Mouse (Mus musculus) erythroblast, embryonic 14.5 days (primary cell): Measurements from ENCODE around the gene Apbb1ip. TPM values are rescaled to one million over a fixed set of nuclear protein-coding genes. Genes with fewer than 3 reads are reported as not detected.

Experiments used
- H3K27me3 ChIP-seq: 2 replicates; pipeline ENCODE4 v1.6.1; 2012; ENCODE audit warnings: inconsistent platforms; ENCODE audit not compliant: control insufficient read depth
- H3K36me3 ChIP-seq: 2 replicates; pipeline ENCODE4 v1.6.1; 2012; ENCODE audit warnings: mild to moderate bottlenecking, inconsistent platforms; ENCODE audit not compliant: control insufficient read depth
- H3K4me1 ChIP-seq: 2 replicates; pipeline ENCODE4 v1.6.1; 2012; ENCODE audit warnings: inconsistent platforms; ENCODE audit not compliant: control insufficient read depth
- H3K4me3 ChIP-seq: replicated peaks from 2 replicates; pipeline ENCODE3; 2012; ENCODE audit warnings: moderate library complexity, mild to moderate bottlenecking, inconsistent platforms
- H3K9me3 ChIP-seq: 2 replicates; pipeline ENCODE4 v1.6.1; 2012; ENCODE audit warnings: low read length, inconsistent platforms, mixed read lengths; ENCODE audit not compliant: control insufficient read depth
- GATA1 ChIP-seq: IDR thresholded peaks from 2 replicates; pipeline ENCODE4 v1.6.1; 2012; ENCODE audit warnings: low read length, inconsistent platforms, mixed read lengths
- TAL1 ChIP-seq: IDR thresholded peaks from 3 replicates; pipeline ENCODE4 v1.6.1; 2012; ENCODE audit warnings: low read length, inconsistent platforms, mixed read lengths
- polyA plus RNA-seq: library from polyadenylated mRNA; stranded (reverse); fragments of >175 nt; gene quantifications from 2 replicates; pipeline ENCODE4 v1.2.3, GENCODE M21; 2012

Apbb1ip gene
- polyA plus RNA-seq = 1.5 and 1.8 TPM in 2 replicates

DNA sequence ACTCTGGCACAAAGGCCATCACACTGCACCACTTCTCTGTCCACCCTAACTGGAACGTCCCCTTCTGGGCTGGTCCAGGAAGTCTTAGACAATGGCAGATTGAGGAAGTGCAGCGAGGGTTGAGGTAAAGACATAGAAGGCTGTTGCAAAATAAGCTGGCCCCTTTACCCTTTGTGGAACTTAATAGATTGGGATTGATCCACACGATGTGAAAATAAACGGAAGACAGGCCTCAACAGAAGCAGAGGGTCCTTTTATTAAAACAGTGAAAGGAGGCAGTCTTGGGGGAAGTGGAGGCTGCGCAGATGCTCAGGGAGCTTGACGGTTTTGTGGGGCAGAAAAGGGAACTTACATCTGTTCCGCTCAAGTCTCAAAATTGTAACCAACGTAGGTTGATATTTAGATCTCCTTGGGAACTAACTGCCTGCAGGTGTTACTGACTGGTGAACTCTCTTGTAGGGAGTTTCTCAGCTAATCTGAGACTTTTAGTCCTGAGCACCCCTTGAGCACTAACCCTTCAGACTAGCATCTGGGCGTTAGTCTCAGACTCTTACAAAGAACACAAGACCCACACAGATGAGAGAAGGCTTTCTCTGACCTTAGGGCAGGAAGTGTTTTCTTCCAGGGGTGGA is at the start of gene Apbb1ip:
TSS of gene Apbb1ip (plus strand) at position 546 of the 632 bp plus-strand sequence.
- no peak for TF ChIP-seq TAL1
- no peak for TF ChIP-seq GATA1

GRCm38 (mm10) chr2:22727113-22727512 is 46.8 kb upstream of the Apbb1ip start:
- TF ChIP-seq GATA1 (no peak), TAL1 (no peak)
- no peaks in the 10 kb centered on the region for H3K36me3 ChIP-seq
- no peaks in the 10 kb centered on the region for H3K4me1 ChIP-seq
- no peak overlapping the region for H3K4me3 ChIP-seq
- H3K27me3 ChIP-seq = no peaks in the 10 kb centered on the region
- H3K9me3 ChIP-seq = no peaks in the 10 kb centered on the region

More for the DNA sequence above, at the start of gene Apbb1ip:
- Histone ChIP-seq H3K36me3 (no peaks in the 10 kb centered on the region), H3K4me3 (peak within 1 kb of the TSS; percentile 79), H3K4me1 (peaks cover 46% of the 10 kb centered on the region), H3K9me3 (no peaks in the 10 kb centered on the region), H3K27me3 (peaks cover 23% of the 10 kb centered on the region)

DNA sequence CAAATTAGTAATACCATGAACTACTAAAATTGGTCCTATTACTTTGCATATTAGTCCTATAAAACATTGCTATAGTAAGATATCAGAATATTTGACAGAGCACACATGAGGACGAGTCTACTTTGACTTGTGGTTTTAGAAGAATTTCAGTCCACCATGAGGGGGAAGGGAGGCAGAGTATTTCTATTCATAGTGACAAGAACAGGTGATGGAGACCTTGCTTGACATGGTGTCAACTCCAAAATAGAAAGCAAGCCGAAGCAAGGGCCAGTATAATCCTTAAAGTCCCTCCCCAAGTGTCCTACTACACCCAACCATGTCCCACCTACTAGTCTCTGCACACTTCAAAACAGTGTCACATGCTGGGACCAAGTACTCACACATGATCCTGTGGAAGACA is 37.8 kb upstream of the Apbb1ip start:
- Histone ChIP-seq H3K4me3 (no peak overlapping the region), H3K4me1 (no peaks in the 10 kb centered on the region), H3K36me3 (no peaks in the 10 kb centered on the region), H3K9me3 (0 out of 2 replicates have a peak, but pooled peaks cover 5% of the 10 kb centered on the region), H3K27me3 (no peaks in the 10 kb centered on the region)
- no peak for TF ChIP-seq GATA1
- TF ChIP-seq TAL1 = no peak

DNA sequence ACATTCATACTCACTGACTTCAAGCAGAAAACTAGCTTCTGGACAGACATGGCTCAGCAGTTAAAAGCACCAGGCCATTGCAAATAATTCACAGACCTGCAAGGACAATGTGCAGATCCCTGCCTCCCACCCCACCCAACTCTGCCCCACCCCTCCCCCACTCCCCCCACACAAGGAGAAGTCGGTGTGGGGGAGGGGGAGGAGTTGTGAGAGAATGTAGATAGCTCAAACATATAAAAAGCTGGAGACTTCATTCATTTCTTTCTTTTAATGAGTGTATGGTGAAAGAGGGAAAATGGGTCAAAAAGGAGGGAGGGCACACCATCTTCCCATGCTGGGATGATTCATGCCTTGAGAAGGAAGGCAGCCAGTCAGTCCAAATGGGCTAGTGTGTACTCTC is 34.5 kb upstream of the Apbb1ip start:
- no peaks in the 10 kb centered on the region for H3K36me3 ChIP-seq
- no peak for TF ChIP-seq GATA1
- no peak for TF ChIP-seq TAL1

GRCm38 (mm10) chr2:22740441-22740840 is 33.5 kb upstream of the Apbb1ip start:
- Histone ChIP-seq H3K4me1 (peaks cover 3% of the 10 kb centered on the region), H3K36me3 (no peaks in the 10 kb centered on the region), H3K9me3 (0 out of 2 replicates have a peak, but pooled peaks cover 5% of the 10 kb centered on the region), H3K4me3 (no peak overlapping the region), H3K27me3 (peaks cover 3% of the 10 kb centered on the region)
- TF ChIP-seq GATA1 (no peak), TAL1 (no peak)

More for the DNA sequence above, 34.5 kb upstream of the Apbb1ip start:
- Histone ChIP-seq H3K4me1 (peaks cover 3% of the 10 kb centered on the region), H3K27me3 (peaks cover 3% of the 10 kb centered on the region), H3K4me3 (no peak overlapping the region), H3K9me3 (0 out of 2 replicates have a peak, but pooled peaks cover 5% of the 10 kb centered on the region)

GRCm38 (mm10) chr2:22741222-22741621 is 32.7 kb upstream of the Apbb1ip start:
- H3K36me3 ChIP-seq = no peaks in the 10 kb centered on the region
- no peak overlapping the region for H3K4me3 ChIP-seq
- no peak for TF ChIP-seq GATA1
- no peak for TF ChIP-seq TAL1
- peaks cover 3% of the 10 kb centered on the region for H3K4me1 ChIP-seq
- peaks cover 3% of the 10 kb centered on the region for H3K27me3 ChIP-seq
- 0 out of 2 replicates have a peak, but pooled peaks cover 5% of the 10 kb centered on the region for H3K9me3 ChIP-seq

DNA sequence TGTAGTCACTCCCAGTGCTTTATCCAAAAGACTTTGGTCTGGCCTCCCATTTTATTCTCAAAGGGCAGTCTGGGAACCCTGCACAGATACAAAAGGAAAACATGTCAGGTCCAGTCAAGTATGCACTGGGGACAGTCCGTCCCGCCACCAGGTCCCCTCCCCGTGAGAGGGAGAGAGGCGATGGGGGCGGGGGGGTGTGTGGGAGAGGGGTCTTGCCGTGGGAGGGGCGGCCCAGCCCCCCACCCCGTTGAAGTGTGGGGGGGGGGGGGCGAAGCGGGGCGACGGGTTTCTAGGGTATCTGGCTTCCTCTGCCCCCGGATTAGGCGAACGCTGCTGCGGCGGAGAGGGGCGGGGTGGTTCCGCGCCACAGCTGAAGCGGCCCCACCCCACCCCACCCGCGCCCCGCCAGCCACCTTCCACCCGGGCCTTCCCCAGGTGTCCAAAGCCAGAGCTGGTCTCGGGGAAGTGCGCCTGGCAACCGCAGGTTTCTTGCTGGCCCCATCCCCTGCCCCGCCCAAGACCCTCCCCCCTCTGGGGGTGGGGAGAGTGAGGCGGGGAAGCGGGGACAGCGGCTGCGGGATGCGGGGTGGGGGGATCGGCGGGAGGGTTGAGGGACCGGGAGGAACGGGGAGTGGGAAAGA is 29.7 kb upstream of the Apbb1ip start:
- TF ChIP-seq TAL1 (no peak), GATA1 (no peak)
- Histone ChIP-seq H3K9me3 (0 out of 2 replicates have a peak, but pooled peaks cover 5% of the 10 kb centered on the region), H3K36me3 (no peaks in the 10 kb centered on the region), H3K4me3 (peak overlapping the region; percentile 30), H3K27me3 (peaks cover 11% of the 10 kb centered on the region), H3K4me1 (peaks cover 3% of the 10 kb centered on the region)

DNA sequence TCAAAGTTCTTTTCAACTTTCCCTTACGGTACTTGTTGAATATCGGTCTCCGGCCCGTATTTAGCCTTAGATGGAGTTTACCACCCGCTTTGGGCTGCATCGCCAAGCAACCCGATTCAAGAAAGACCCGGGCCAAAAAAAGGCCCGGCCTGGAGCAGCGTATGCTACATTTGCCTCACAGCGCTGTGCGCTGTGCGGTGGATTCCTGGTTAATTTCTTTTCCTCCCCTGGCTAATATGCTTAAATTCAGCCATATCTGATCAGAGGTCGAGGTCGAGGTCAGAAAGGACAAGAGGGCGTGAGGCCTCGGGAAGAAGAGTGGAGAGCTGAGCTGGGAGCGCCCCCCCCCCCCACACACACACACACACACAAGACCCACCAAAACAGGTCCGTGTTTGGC is 29.0 kb upstream of the Apbb1ip start:
- H3K36me3 ChIP-seq = no peaks in the 10 kb centered on the region
- H3K27me3 ChIP-seq = peaks cover 11% of the 10 kb centered on the region
- no peak for TF ChIP-seq GATA1
- TF ChIP-seq TAL1 = no peak
- H3K4me1 ChIP-seq = peaks cover 3% of the 10 kb centered on the region
- H3K9me3 ChIP-seq = 0 out of 2 replicates have a peak, but pooled peaks cover 3% of the 10 kb centered on the region
- no peak overlapping the region for H3K4me3 ChIP-seq

GRCm38 (mm10) chr2:22746785-22747184 is 27.1 kb upstream of the Apbb1ip start:
- Histone ChIP-seq H3K9me3 (no peaks in the 10 kb centered on the region), H3K4me1 (peaks cover 3% of the 10 kb centered on the region), H3K36me3 (no peaks in the 10 kb centered on the region), H3K27me3 (peaks cover 11% of the 10 kb centered on the region), H3K4me3 (no peak overlapping the region)
- TF ChIP-seq TAL1 = no peak
- TF ChIP-seq GATA1 = no peak
